Mouse (Mus musculus) kidney, postnatal 36 days (tissue): ENCODE measurements around the gene Olfr1130.
"Not testable (repeated sequence)": the region's sequence is repeated elsewhere in the genome, so short reads cannot be mapped to it uniquely, and the experiment has no call there.

ENCODE experiments used
- DNase-seq, 2 experiments: peaks; one replicate each; pipeline ENCODE4 v3.0.0; 2021 to 2022; ENCODE audit warnings: mixed read lengths in 2 of 2

Gene Olfr1130

GRCm38 (mm10) chr2:87605912-87606311, at the start of gene Olfr1130:
Olfr1130 (plus strand) TSS chr2:87606212.
- not testable (repeated sequence) for DNase-seq

- DNase-seq, result not testable (repeated sequence)
These were observed 32.4 kb upstream of the Olfr1130 start, which contains the start of gene Olfr1129 for GRCm38 (mm10) chr2:87573602-87574001. Olfr1129 (plus strand) TSS chr2:87573902.

- DNase-seq, result no peak
These were observed 20.8 kb downstream of the Olfr1130 start, which contains the start of gene Olfr1131 for GRCm38 (mm10) chr2:87626804-87627203. Olfr1131 (plus strand) TSS chr2:87627104.

GRCm38 (mm10) chr2:87637435-87637834, 31.4 kb downstream of the Olfr1130 start, which contains the start of gene Olfr1132:
Olfr1132 (minus strand) TSS chr2:87637535.
- no peak for DNase-seq

- DNase-seq, result no peak
These were observed 36.4 kb downstream of the Olfr1130 start for GRCm38 (mm10) chr2:87642441-87642840.

GRCm38 (mm10) chr2:87647274-87647673, 41.3 kb downstream of the Olfr1130 start, which contains the start of gene Olfr1133:
Olfr1133 (minus strand) TSS chr2:87647374.
- no peak for DNase-seq

DNA sequence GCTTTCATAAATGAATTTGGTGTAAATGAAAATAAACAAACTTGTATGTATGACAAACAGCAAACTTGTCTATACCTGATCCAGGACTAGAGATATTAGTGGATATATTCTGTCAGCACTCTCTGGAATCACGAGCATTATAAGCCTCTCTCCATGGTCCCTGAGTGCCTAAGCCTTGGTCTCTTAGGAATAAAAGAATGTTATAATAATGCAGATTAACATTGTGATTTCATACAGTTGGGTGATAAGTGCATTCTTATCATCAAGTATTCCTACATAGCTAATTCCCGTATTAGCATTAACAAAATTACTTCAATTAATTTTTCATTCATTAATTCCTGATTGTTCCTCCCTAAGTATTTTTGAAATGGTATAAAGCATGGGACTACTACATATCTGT, 52.3 kb downstream of the Olfr1130 start, which contains the start of gene Olfr1134:
Gene Olfr1134, minus strand, starts transcription at position 101 of the 400 bp plus-strand sequence.
- DNase-seq, result no peak
